In the genomic region with DNA sequence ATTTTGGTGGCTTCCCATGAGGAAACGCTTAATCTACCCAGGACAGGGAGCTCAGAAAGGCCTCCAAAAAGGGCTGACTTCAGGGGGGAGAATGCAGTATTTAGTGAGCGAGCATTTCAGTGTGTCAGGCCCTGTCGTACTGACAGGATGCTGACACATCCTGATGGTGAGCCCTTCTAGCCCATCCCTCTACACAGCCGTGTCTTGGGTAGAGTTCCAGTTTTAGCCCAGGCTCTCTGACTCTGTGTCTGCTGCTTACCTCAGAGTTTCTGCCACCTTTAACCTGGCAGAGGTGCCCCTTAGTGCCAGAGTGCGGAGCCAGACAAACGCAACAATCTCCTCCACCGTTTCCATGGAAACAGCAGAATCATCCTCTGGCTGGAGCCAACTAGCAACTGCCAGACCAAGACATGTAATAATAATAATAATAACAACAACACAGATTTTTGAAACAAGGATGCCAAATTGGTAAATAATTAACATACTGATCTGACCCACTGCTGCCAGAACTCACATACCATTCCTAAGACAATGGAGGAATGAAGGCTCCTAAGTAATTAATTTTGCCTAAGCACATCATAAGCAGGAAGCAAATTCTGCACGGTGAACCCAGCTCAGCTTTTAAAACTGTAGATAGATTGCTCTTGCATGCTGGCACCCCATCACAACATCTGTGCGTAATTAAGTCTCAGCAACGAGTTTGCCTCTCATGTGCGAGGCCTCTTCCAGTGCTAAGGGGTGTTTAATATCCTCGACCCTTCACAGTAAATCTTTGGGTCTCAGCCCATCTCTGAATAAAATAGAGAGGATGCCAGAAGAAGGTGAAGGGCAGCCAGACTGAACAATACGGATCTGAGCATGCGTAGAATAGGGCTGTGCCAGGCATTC, we compare ENCODE assay signal across 15 mouse cellular contexts.
DNase-seq lines count a peak whose midpoint lies in the region; ATAC-seq and TF ChIP-seq lines count a peak whose summit lies in the region.
"Had no signal": no experiment of that assay in that cellular context is flagged by ENCODE, and none has a peak within 500 bp of the region (broad histone marks: within the 10 kb centered on the region; RNA-seq: fewer than 3 reads in every experiment).

No protein-coding gene starts in this region.

- no peak for TF ChIP-seq POLR2A in brain, embryonic 14.5 days (IDR thresholded peaks at IDR 0.05; ENCODE audit: borderline replicate concordance, extremely low read depth, insufficient read depth, insufficient read length, poor library complexity, severe bottlenecking)

- no peak overlapping the region for H3K4me3 ChIP-seq in layer of hippocampus, adult 2 months
- H3K4me3 ChIP-seq in embryonic facial prominence, embryonic 15.5 days (replicated peaks): no peak overlapping the region
- no peak overlapping the region for H3K4me3 ChIP-seq in midbrain, postnatal 0 days (ENCODE audit: low read depth, low read length)
- H3K4me3 ChIP-seq: heart, embryonic 15.5 days had no signal

- WGBS in embryonic facial prominence, embryonic 15.5 days: 56% methylated on average over 14 of the region's 14 CpGs
- 63% methylated on average over 14 of the region's 14 CpGs for WGBS in midbrain, postnatal 0 days

- peak overlapping the region; percentile 56 for H3K27ac ChIP-seq in layer of hippocampus, adult 2 months
- peak overlapping the region; percentile 24 for H3K27ac ChIP-seq in embryonic facial prominence, embryonic 15.5 days (replicated peaks)
- H3K27ac ChIP-seq in midbrain, postnatal 0 days (ENCODE audit: low read depth, low read length): no peak overlapping the region
- H3K27ac ChIP-seq: heart, embryonic 15.5 days; kidney, postnatal 0 days had no signal

- H3K9me3 ChIP-seq in embryonic facial prominence, embryonic 15.5 days (replicated peaks): no peaks in the 10 kb centered on the region
- no peaks in the 10 kb centered on the region for H3K9me3 ChIP-seq in midbrain, postnatal 0 days (ENCODE audit: low read length)
- H3K9me3 ChIP-seq: heart, embryonic 15.5 days had no signal

- H3K4me2 ChIP-seq in embryonic facial prominence, embryonic 15.5 days (replicated peaks): no peak overlapping the region
- no peak overlapping the region for H3K4me2 ChIP-seq in midbrain, postnatal 0 days (ENCODE audit: low read depth, low read length, poor library complexity, severe bottlenecking)
- H3K4me2 ChIP-seq: heart, embryonic 15.5 days had no signal

- H3K9ac ChIP-seq in embryonic facial prominence, embryonic 15.5 days: no peak overlapping the region
- H3K9ac ChIP-seq in midbrain, postnatal 0 days (replicated peaks; ENCODE audit: low read length, poor library complexity, severe bottlenecking): no peak overlapping the region
- H3K9ac ChIP-seq: heart, embryonic 15.5 days had no signal

- H3K27me3 ChIP-seq in embryonic facial prominence, embryonic 15.5 days: no peaks in the 10 kb centered on the region
- H3K27me3 ChIP-seq in midbrain, postnatal 0 days (ENCODE audit: insufficient read depth, low read length): no peaks in the 10 kb centered on the region
- H3K27me3 ChIP-seq: heart, embryonic 15.5 days had no signal

- ATAC-seq in embryonic facial prominence, embryonic 15.5 days (ENCODE audit: insufficient number of reproducible peaks, low FRiP score, low TSS enrichment, low read depth): no peak
- ATAC-seq in midbrain, postnatal 0 days (ENCODE audit: low FRiP score): peak; percentile 46; the same call in 1 of the 2 replicates
- ATAC-seq: intestine, embryonic 16.5 days had no signal

- TF ChIP-seq CTCF in layer of hippocampus, adult 2 months (conservative IDR thresholded peaks at IDR 0.05): no peak
- no peak for TF ChIP-seq CTCF in brain, embryonic 14.5 days (IDR thresholded peaks at IDR 0.05; ENCODE audit: borderline replicate concordance, extremely low read depth, insufficient read depth, insufficient read length)
- TF ChIP-seq CTCF in midbrain, postnatal 0 days (IDR thresholded peaks at IDR 0.05): no peak

- H3K36me3 ChIP-seq in embryonic facial prominence, embryonic 15.5 days: peaks cover 11% of the 10 kb centered on the region; the same call in 1 of the 2 replicates
- peaks cover 8% of the 10 kb centered on the region; the same call in 1 of the 2 replicates for H3K36me3 ChIP-seq in midbrain, postnatal 0 days (ENCODE audit: insufficient read depth, low read length)

- peaks cover 11% of the 10 kb centered on the region; the same call in 1 of the 2 replicates for H3K4me1 ChIP-seq in embryonic facial prominence, embryonic 15.5 days
- H3K4me1 ChIP-seq in midbrain, postnatal 0 days (ENCODE audit: insufficient read depth, low read length): no peaks in the 10 kb centered on the region

- DNase-seq in layer of hippocampus, adult 2 months (ENCODE audit: low spot score in 2 of 2): no peak
- DNase-seq in layer of hippocampus, adult 18-20 months (ENCODE audit: low spot score in 2 of 2): no peak
- peak; percentile 73 for DNase-seq in brain, embryonic 14.5 days (ENCODE audit: low read depth)
- DNase-seq in midbrain, postnatal 0 days (ENCODE audit: low spot score): peak; percentile 60
- no peak for DNase-seq in adrenal gland, postnatal 4 days (ENCODE audit: low spot score in 2 of 2)
- no peak for DNase-seq in left cerebral cortex, postnatal 4 days
- DNase-seq: cerebellum, adult 2 months; layer of hippocampus, postnatal 36 days; lung, adult 18-20 months; lung, postnatal 4 days; right cerebral cortex, postnatal 25 days had no signal

- intact Hi-C loops in left cerebral cortex, postnatal 4 days (cut with DNase I): no loop called here

Comparison
In these comparisons a context has a peak if more than half of its experiments do, and no peak if none do; other contexts are left out.
1. DNase-seq: peak in brain, embryonic 14.5 days (single experiment) and midbrain, postnatal 0 days (single experiment); none in layer of hippocampus, adult 2 months (0 of 2), layer of hippocampus, adult 18-20 months (0 of 2), adrenal gland, postnatal 4 days (0 of 2) and left cerebral cortex, postnatal 4 days (single experiment).